Mouse (Mus musculus) hematopoietic stem cell, adult 5-6 weeks (primary cell): Measurements from ENCODE around the gene Crat. TPM values are rescaled to one million over a fixed set of nuclear protein-coding genes. Genes with fewer than 3 reads are reported as not detected.

Experiments used
- ATAC-seq, 2 experiments: fragments of 125-278 bp in 1 of 2; replicated peaks in 1 of 2; 2 replicates each; pipeline ENCODE4 v1.8.0; 2016 to 2017; ENCODE audit warnings: inconsistent platforms in 2 of 2, mild to moderate bottlenecking in 2 of 2, moderate number of reproducible peaks in 2 of 2, low read depth in 1 of 2, moderate TSS enrichment in 1 of 2; ENCODE audit not compliant: low FRiP score in 2 of 2, poor library complexity in 2 of 2, severe bottlenecking in 2 of 2, insufficient read depth in 1 of 2, low TSS enrichment in 1 of 2
- total RNA-seq: library from RNA; stranded (forward); fragments of 172-1452, 232-1000 nt; gene quantifications from 2 replicates; pipeline ENCODE4 v1.2.3, GENCODE M21; 2017

Crat gene
- total RNA-seq, result 7.1 and 8.9 TPM in 2 replicates

- peak; percentile 46 to 65; a peak in 3 of 4 replicates for ATAC-seq
Observed at GRCm38 (mm10) chr2:30415157-30415935, at the start of gene Crat. TSS of gene Crat (minus strand) at chr2:30415813.

DNA sequence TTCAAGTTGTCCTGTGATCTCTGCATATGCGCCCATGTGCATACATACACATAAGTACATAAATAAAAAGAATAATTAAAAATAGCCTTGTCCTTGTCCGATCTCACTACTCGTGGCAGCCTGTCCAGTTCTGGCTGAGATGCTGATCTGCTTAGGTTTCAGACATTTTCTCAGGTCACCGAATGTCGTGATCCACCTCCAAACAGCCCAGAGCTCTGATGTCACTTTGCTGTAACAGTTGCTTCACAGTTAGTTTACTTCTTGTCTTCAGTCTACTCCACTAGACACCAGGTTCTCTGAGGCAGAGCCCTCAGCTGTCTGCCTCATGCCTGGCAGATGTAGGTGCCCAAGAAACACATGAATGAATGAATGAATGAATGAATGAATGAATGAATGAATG is 48.8 kb upstream of the Crat start:
- peak in 1 of 2 experiments; percentile 7; a peak in 1 of 4 replicates for ATAC-seq

DNA sequence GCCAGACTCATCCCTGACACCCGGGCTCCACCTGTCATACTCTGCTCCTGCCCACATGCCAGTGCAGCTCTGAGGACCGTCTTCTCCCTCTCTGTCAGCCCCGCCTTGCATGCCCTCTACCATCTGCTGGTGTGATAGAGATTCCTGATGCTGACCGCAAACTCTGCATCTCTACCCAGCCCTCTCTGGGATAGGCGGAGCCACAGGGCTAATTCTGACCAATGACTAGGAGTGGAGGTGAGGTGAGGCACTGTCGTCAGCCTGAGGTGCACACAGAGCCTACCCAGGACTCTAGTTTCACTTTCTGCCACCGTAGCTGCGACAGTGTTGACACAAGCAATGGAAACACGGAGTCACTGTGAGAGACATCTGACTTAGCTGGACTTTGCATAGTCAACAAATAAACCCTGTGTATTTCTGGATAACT is 48.3 kb upstream of the Crat start:
- peak; percentile 96 to 98 for ATAC-seq

GRCm38 (mm10) chr2:30463341-30463761 is 47.7 kb upstream of the Crat start:
- ATAC-seq, result no peak

GRCm38 (mm10) chr2:30459241-30459640 is 43.6 kb upstream of the Crat start:
- no peak for ATAC-seq

DNA sequence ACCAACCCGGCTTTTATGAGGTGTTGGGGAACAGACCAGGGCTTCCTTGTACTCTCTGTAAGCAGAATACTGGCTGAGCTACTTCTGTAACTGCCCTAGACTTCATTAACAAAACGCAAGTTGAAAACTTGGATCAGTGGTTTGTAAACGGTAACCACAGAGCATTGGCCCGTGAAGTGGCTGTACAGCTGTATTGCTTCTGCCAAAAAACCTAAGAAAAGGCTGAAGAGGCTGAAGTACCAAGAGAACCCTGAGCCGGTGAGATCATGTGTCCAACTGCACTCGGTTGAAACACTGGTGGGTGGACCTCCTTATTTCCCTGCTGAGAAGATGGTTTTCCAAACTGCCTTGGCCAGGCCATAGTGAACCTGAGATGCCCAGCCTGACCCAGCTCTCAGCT is 42.7 kb upstream of the Crat start:
- ATAC-seq, result no peak

GRCm38 (mm10) chr2:30456104-30456980 is 40.7 kb upstream of the Crat start:
- ATAC-seq, result no peak

DNA sequence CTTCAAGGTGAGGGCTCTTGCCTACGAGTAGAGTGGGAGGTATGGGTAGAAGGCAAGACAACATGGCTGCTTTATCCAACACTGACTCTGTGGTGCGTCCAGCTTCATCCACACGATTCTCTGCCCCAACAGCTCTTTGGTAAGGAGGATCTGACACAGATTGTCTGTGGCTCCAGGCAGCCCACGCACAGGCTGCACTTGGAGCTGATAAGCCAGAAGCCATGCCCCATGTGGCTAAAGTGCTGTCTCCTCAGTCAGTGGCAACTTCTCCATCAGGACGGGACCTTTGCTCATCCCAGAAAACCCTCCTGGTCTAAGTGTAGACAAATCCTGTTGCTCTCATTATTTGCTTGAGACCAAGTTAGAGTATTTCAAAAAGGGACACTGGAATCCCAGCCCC is 39.0 kb upstream of the Crat start:
- no peak for ATAC-seq

DNA sequence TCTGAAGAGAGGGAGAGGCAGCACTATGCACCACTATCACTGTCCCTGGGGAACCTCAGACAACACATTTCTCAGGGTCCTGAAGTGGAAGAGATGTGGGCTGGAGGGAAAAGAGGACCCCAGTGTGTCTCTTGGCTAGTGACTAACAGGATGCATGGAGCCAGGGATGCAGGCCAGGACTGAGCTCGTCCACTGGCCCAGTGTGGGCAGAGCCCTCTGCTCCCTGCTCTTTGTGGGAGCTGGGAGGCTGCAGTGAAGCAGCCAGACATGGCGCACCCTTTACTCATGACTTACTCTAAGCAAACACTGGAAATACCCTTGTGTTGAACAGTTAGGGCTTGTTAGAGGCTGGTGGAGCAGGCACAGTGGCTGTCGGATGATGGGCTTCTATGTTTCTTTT is 38.0 kb upstream of the Crat start:
- no peak for ATAC-seq

- ATAC-seq, result no peak
Observed at GRCm38 (mm10) chr2:30451525-30451924, 35.9 kb upstream of the Crat start.

- no peak for ATAC-seq
Observed at GRCm38 (mm10) chr2:30450530-30450929, 34.9 kb upstream of the Crat start.

DNA sequence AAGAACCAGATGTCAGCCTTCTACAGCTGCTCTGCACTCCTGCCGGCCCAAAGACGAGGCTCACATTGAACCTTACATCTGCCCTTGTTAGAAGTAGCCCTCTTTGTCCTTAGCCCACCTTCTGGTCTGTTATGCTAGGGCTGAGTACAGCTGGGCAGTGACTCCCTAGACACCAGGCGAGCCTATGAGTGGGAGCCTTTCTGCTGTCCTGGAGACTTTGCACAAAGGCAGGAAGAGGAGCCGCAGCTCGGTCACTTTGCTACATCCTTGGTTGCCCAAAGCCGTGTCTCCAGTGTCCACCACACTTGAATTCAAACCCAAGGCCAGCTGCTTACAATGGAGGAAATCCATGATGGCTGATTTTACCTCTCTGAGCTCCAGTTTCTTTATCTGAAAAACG is 32.8 kb upstream of the Crat start:
- ATAC-seq, result no peak

GRCm38 (mm10) chr2:30446891-30447826 is 31.5 kb upstream of the Crat start:
- ATAC-seq, result peak; percentile 50 to 63; a peak in 3 of 4 replicates

DNA sequence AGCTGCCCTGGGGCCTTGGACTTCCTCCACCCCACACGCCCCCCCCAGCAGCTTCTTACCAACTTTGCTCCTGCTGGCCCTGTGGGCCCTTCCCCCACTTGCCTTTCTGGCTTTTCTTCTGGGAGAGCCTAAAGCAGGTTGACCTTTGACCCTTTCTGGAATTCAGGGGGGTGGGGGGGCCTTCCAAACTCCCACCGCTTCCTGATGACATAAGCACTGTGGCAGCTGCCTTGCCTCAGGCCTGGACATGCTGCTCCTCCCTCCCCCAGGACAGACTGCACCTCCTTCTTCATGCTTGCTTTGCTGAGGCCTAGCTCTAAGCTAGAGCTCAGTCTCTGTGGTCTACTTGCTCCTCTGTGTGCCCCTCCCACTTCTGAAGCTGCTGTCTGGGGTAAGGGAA is 29.7 kb upstream of the Crat start:
- ATAC-seq, result no peak

DNA sequence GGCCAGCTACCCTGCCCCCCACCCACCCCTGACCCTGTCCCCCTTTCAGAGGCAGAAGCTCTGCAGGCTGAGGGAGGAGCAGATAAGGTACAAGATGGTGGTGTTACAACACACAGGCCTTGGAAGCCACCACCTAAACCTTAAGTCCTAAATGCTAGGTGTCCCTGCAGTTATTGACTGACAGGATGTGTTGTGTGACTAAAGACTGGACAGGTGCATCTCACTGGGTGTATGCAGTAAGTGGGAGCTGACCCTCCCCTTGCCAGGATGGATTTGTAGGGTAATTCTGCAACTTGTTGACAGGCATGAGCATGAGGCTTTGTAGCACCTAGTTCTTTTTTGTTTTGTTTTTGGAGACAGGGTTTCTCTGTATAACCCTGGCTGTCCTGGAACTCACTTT is 28.8 kb upstream of the Crat start:
- no peak for ATAC-seq

DNA sequence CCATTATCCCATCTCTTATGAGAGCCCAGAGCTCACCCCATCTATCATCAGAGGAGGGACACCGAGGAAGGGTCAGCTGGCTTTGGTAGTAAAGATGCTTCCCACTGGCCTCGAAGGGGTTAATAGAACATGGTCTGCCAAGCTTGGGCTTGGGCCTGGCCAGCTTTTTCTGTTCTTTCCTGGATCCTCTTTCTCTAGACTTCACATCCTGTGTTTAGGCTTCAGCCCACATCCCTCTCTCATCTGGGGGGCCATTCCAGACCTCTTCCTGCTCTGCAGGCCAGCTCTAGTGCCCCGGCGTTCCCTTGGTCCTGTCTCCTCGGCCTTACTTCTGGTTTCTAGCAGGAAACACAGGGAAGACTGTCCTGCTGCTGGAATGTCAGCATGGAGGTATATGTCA is 28.4 kb upstream of the Crat start:
- no peak for ATAC-seq

DNA sequence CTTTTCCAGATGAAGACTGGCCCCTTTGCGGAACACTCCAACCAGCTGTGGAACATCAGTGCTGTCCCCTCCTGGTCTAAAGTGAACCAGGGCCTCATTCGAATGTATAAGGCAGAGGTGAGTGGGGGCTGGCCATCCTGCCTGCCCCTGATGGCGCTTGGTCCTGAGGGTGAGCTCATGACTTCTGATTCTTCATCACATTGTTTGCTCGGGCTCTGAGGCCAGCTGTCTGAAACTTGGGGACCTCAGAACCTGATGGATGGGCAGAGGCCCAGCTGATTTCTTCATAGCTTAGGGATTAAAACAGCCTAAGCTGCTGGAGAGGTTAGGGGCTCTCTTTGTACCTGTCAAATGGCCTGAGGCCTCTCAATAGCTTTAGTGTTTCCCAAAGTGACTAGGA is 27.7 kb upstream of the Crat start:
- ATAC-seq, result no peak
